Mouse (Mus musculus): Measurements from ENCODE around the gene Ptprcap. TPM values are rescaled to one million over a fixed set of nuclear protein-coding genes. Genes with fewer than 3 reads are reported as not detected.

Gene Ptprcap
- polyA plus RNA-seq, 1 experiment from 2014 or later, result 17.9 TPM

DNA sequence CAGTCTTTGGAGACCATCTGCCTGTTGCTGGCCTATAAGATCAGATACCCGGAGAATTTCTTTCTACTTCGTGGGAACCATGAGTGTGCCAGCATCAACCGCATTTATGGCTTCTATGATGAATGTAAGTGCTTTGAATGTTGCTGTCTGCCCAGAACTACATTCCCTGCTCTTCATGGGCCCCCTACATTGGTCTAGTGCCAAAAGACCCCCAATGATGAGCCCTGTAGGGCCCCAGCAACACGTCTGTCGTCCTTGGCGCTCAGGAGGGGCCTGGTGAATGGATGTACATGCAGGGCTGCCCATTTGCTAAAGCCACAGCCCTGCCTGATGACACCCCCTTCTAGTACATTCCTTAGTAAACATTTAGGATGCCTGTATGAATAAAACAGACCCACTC lies 39.7 kb downstream of the Ptprcap start:
- Histone ChIP-seq H3K27ac (ENCODE audit: low read length) (peak overlapping the region; percentile 90), H3K4me2 (ENCODE audit: low read depth, low read length) (peak overlapping the region; percentile 90), H3K4me3 (ENCODE audit: low read depth, low read length) (peak overlapping the region; percentile 97), H3K9ac (ENCODE audit: low read depth, low read length) (peak overlapping the region; percentile 98), H3K4me1 (ENCODE audit: control insufficient read depth, low read depth, low read length) (peaks cover 56% of the 10 kb centered on the region), H3K9me3 (replicated peaks; ENCODE audit: control insufficient read depth, low read length) (no peaks in the 10 kb centered on the region), H3K27me3 (ENCODE audit: control insufficient read depth, insufficient read depth, low read depth, low read length) (no peaks in the 10 kb centered on the region), H3K36me3 (ENCODE audit: control insufficient read depth, insufficient read depth) (peaks cover 31% of the 10 kb centered on the region)
- 41% methylated on average over 6 of the region's 6 CpGs for WGBS (ENCODE audit: insufficient replicate concordance)
- ATAC-seq (ENCODE audit: low read depth), result no peak

- Histone ChIP-seq H3K4me1 (ENCODE audit: control insufficient read depth, low read depth, low read length) (peaks cover 56% of the 10 kb centered on the region), H3K9me3 (replicated peaks; ENCODE audit: control insufficient read depth, low read length) (no peaks in the 10 kb centered on the region), H3K36me3 (ENCODE audit: control insufficient read depth, insufficient read depth) (peaks cover 31% of the 10 kb centered on the region), H3K9ac (ENCODE audit: low read depth, low read length) (no peak overlapping the region; the same call in 1 of the 2 replicates), H3K27me3 (ENCODE audit: control insufficient read depth, insufficient read depth, low read depth, low read length) (no peaks in the 10 kb centered on the region), H3K4me3 (ENCODE audit: low read depth, low read length) (no peak overlapping the region), H3K4me2 (ENCODE audit: low read depth, low read length) (no peak overlapping the region), H3K27ac (ENCODE audit: low read length) (peak overlapping the region; percentile 7; the same call in 1 of the 2 replicates)
- ATAC-seq (ENCODE audit: low read depth), result no peak
- WGBS (ENCODE audit: insufficient replicate concordance), result 70% methylated on average over 8 of the region's 8 CpGs
Measured at GRCm38 (mm10) chr19:4194021-4194724, 40.8 kb downstream of the Ptprcap start.

GRCm38 (mm10) chr19:4194776-4195650 lies 41.6 kb downstream of the Ptprcap start:
- H3K27me3 ChIP-seq (ENCODE audit: control insufficient read depth, insufficient read depth, low read depth, low read length), result no peaks in the 10 kb centered on the region
- no peak overlapping the region for H3K4me3 ChIP-seq (ENCODE audit: low read depth, low read length)
- H3K9ac ChIP-seq (ENCODE audit: low read depth, low read length), result no peak overlapping the region
- H3K36me3 ChIP-seq (ENCODE audit: control insufficient read depth, insufficient read depth), result peaks cover 33% of the 10 kb centered on the region
- no peaks in the 10 kb centered on the region for H3K9me3 ChIP-seq (replicated peaks; ENCODE audit: control insufficient read depth, low read length)
- H3K27ac ChIP-seq (ENCODE audit: low read length), result peak overlapping the region; percentile 7; the same call in 1 of the 2 replicates
- 76% methylated on average over 12 of the region's 12 CpGs for WGBS (ENCODE audit: insufficient replicate concordance)
- no peak overlapping the region for H3K4me2 ChIP-seq (ENCODE audit: low read depth, low read length)
- no peak for ATAC-seq (ENCODE audit: low read depth)
- peaks cover 59% of the 10 kb centered on the region for H3K4me1 ChIP-seq (ENCODE audit: control insufficient read depth, low read depth, low read length)

DNA sequence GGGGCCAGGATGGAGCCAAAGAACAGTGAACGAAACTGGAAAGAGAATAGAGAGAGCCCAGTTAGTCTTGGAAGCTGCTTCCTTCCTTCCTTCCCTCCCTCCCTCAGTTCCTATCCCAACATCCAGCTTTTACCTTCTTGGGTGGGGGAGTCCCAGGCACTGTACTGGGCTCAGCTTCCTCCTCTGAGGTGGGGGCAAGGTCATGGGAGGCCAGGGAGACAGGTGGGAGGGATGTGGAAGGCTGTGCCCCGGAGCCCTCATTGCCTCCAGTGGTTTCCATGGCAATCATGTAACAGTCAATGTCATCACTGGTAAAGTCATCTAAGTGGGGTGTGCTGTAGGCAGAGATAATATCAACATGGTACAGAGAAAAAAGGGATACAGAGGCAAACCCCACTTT lies 42.6 kb downstream of the Ptprcap start:
- H3K4me3 ChIP-seq (ENCODE audit: low read depth, low read length), result no peak overlapping the region
- H3K4me1 ChIP-seq (ENCODE audit: control insufficient read depth, low read depth, low read length), result peaks cover 60% of the 10 kb centered on the region
- no peak overlapping the region for H3K9ac ChIP-seq (ENCODE audit: low read depth, low read length)
- no peak overlapping the region for H3K27ac ChIP-seq (ENCODE audit: low read length)
- no peak for ATAC-seq (ENCODE audit: low read depth)
- WGBS (ENCODE audit: insufficient replicate concordance), result 55% methylated on average over 2 of the region's 2 CpGs
- H3K9me3 ChIP-seq (replicated peaks; ENCODE audit: control insufficient read depth, low read length), result no peaks in the 10 kb centered on the region
- no peak overlapping the region for H3K4me2 ChIP-seq (ENCODE audit: low read depth, low read length)
- H3K36me3 ChIP-seq (ENCODE audit: control insufficient read depth, insufficient read depth), result peaks cover 33% of the 10 kb centered on the region
- no peaks in the 10 kb centered on the region for H3K27me3 ChIP-seq (ENCODE audit: control insufficient read depth, insufficient read depth, low read depth, low read length)

GRCm38 (mm10) chr19:4196548-4196947 lies 43.1 kb downstream of the Ptprcap start:
- Histone ChIP-seq H3K36me3 (ENCODE audit: control insufficient read depth, insufficient read depth) (peaks cover 33% of the 10 kb centered on the region), H3K27ac (ENCODE audit: low read length) (no peak overlapping the region), H3K4me1 (ENCODE audit: control insufficient read depth, low read depth, low read length) (peaks cover 55% of the 10 kb centered on the region), H3K4me2 (ENCODE audit: low read depth, low read length) (no peak overlapping the region), H3K4me3 (ENCODE audit: low read depth, low read length) (no peak overlapping the region), H3K9me3 (replicated peaks; ENCODE audit: control insufficient read depth, low read length) (no peaks in the 10 kb centered on the region), H3K27me3 (ENCODE audit: control insufficient read depth, insufficient read depth, low read depth, low read length) (no peaks in the 10 kb centered on the region), H3K9ac (ENCODE audit: low read depth, low read length) (no peak overlapping the region)
- WGBS (ENCODE audit: insufficient replicate concordance), result 40% methylated on average over 5 of the region's 5 CpGs
- ATAC-seq (ENCODE audit: low read depth), result no peak

DNA sequence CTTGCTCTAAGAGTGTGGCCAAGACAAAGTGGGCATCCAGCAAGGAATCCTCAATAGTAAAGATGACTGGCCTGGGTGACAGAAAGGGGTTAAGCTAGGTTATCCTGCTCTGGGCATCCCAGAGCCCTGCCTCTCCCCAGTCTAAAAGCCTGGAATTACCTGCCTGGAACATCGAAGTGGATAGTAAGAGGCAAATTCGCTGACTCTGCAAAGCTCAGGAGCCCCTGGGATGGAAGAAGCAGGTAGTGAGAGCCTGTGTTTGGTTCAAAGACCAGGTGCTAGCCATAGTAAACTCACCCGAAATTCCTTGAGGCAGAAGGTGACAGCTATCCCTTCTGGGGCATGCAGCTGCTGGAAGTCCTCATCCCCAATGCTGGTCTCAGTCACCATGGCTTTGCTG lies 43.8 kb downstream of the Ptprcap start:
- peaks cover 33% of the 10 kb centered on the region for H3K36me3 ChIP-seq (ENCODE audit: control insufficient read depth, insufficient read depth)

GRCm38 (mm10) chr19:4201291-4201909 lies 48.0 kb downstream of the Ptprcap start, which contains the start of gene Rad9a:
Gene Rad9a, minus strand, starts transcription at chr19:4201662.
- Histone ChIP-seq H3K9me3 (replicated peaks; ENCODE audit: control insufficient read depth, low read length) (no peaks in the 10 kb centered on the region), H3K27ac (ENCODE audit: low read length) (peak within 1 kb of the TSS; percentile 74), H3K9ac (ENCODE audit: low read depth, low read length) (peak within 1 kb of the TSS; percentile 76), H3K36me3 (ENCODE audit: control insufficient read depth, insufficient read depth) (peaks cover 9% of the 10 kb centered on the region; the same call in 1 of the 2 replicates), H3K4me2 (ENCODE audit: low read depth, low read length) (peak within 1 kb of the TSS; percentile 99), H3K4me1 (ENCODE audit: control insufficient read depth, low read depth, low read length) (peaks cover 32% of the 10 kb centered on the region), H3K4me3 (ENCODE audit: low read depth, low read length) (peak within 1 kb of the TSS; percentile 75), H3K27me3 (ENCODE audit: control insufficient read depth, insufficient read depth, low read depth, low read length) (peaks cover 8% of the 10 kb centered on the region)
- WGBS (ENCODE audit: insufficient replicate concordance), result under 1% methylated on average over 34 of the region's 34 CpGs
- ATAC-seq (ENCODE audit: low read depth), result peak; percentile 84

More for the DNA sequence above, 43.8 kb downstream of the Ptprcap start:
- no peak for ATAC-seq (ENCODE audit: low read depth)
- H3K4me2 ChIP-seq (ENCODE audit: low read depth, low read length), result no peak overlapping the region
- H3K9ac ChIP-seq (ENCODE audit: low read depth, low read length), result no peak overlapping the region
- H3K9me3 ChIP-seq (replicated peaks; ENCODE audit: control insufficient read depth, low read length), result no peaks in the 10 kb centered on the region
- H3K4me1 ChIP-seq (ENCODE audit: control insufficient read depth, low read depth, low read length), result peaks cover 60% of the 10 kb centered on the region
- 57% methylated on average over 3 of the region's 3 CpGs for WGBS (ENCODE audit: insufficient replicate concordance)
- no peak overlapping the region for H3K4me3 ChIP-seq (ENCODE audit: low read depth, low read length)
- H3K27ac ChIP-seq (ENCODE audit: low read length), result peak overlapping the region; percentile 46; the same call in 1 of the 2 replicates
- no peaks in the 10 kb centered on the region for H3K27me3 ChIP-seq (ENCODE audit: control insufficient read depth, insufficient read depth, low read depth, low read length)

DNA sequence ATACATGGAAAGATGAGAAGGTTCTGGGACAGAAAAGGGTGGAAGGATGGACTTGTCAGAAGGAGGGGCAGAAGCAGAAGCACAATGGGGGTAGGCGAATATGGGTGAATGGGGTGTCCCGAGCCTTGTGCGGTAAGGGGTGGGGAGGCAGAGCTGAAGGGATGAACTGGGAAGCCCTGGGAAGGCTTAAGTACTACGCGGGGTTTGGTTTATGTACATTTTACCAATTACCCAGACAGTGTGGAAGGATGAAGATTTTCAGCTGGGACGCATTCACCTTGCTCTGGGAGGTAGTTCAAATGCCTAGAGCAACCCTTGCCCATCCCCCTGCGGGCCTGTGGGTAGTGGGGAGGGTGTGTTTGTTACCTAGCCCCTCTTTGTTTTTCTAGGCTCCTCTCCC lies 48.7 kb downstream of the Ptprcap start:
- Histone ChIP-seq H3K4me2 (ENCODE audit: low read depth, low read length) (peak overlapping the region; percentile 99), H3K27ac (ENCODE audit: low read length) (peak overlapping the region; percentile 74; the same call in 1 of the 2 replicates), H3K4me1 (ENCODE audit: control insufficient read depth, low read depth, low read length) (peaks cover 24% of the 10 kb centered on the region)

More for the DNA sequence above, 48.7 kb downstream of the Ptprcap start:
- H3K36me3 ChIP-seq (ENCODE audit: control insufficient read depth, insufficient read depth), result 0 out of 2 replicates have a peak, but pooled peaks cover 4% of the 10 kb centered on the region
- ATAC-seq (ENCODE audit: low read depth), result no peak
- no peaks in the 10 kb centered on the region for H3K9me3 ChIP-seq (replicated peaks; ENCODE audit: control insufficient read depth, low read length)
- H3K27me3 ChIP-seq (ENCODE audit: control insufficient read depth, insufficient read depth, low read depth, low read length), result peaks cover 8% of the 10 kb centered on the region
- peak overlapping the region; percentile 75 for H3K4me3 ChIP-seq (ENCODE audit: low read depth, low read length)
- H3K9ac ChIP-seq (ENCODE audit: low read depth, low read length), result peak overlapping the region; percentile 76; the same call in 1 of the 2 replicates
- WGBS (ENCODE audit: insufficient replicate concordance), result 41% methylated on average over 7 of the region's 7 CpGs
